ENCODE assay signal across 10 mouse cellular contexts in the genomic region with DNA sequence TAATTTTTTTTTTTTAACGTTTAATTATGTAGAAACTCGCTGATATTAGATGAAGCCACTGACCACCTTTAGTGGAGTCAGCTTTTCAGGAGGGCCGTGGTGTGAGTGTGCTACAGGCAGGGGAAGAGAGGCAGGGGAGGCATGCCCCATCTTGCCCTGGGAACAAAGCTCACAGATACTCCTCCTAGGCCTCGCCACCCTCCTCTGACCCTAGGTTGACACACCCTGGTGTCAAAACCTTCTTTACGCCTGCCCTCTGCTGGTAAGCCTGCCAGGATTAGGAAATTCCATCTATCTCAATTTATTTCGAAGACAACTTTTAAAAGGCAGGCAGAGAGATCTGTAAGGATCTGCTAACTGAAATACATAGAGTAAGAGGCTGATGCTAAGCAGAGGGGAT.
A peak's percentile ranks its signal among the peaks of the same experiment; 100 is the strongest.
DNase-seq lines count a peak whose midpoint lies in the region; ATAC-seq and TF ChIP-seq lines count a peak whose summit lies in the region.
"Had no signal": no experiment of that assay in that cellular context is flagged by ENCODE, and none has a peak within 500 bp of the region (broad histone marks: within the 10 kb centered on the region; RNA-seq: fewer than 3 reads in every experiment).

No protein-coding gene starts in this region.

- H3K27me3 ChIP-seq in midbrain, embryonic 14.5 days (ENCODE audit: control insufficient read depth, insufficient read depth, low read length) = no peaks in the 10 kb centered on the region
- H3K27me3 ChIP-seq in midbrain, embryonic 15.5 days (replicated peaks) = no peaks in the 10 kb centered on the region

- DNase-seq in gastrocnemius, adult 18-20 months (ENCODE audit: low spot score) = peak; percentile 29
- DNase-seq in gastrocnemius, postnatal 36 days = no peak
- DNase-seq in midbrain, embryonic 14.5 days = peak; percentile 71
- no peak for DNase-seq in heart, adult 8-10 months (ENCODE audit: low spot score)
- DNase-seq: right cerebral cortex, adult 18-20 months had no signal

- no peak overlapping the region for H3K9ac ChIP-seq in midbrain, embryonic 14.5 days (replicated peaks; ENCODE audit: low read length)
- no peak overlapping the region for H3K9ac ChIP-seq in midbrain, embryonic 15.5 days

- no peak overlapping the region for H3K4me2 ChIP-seq in midbrain, embryonic 14.5 days (ENCODE audit: low read length)
- no peak overlapping the region for H3K4me2 ChIP-seq in midbrain, embryonic 15.5 days

- peak; percentile 18; the same call in 1 of the 2 replicates for TF ChIP-seq CTCF in bone marrow, adult 2 months (IDR thresholded peaks at IDR 0.05; ENCODE audit: control insufficient read depth, insufficient read depth, low read length)

- no peak for ATAC-seq in midbrain, embryonic 14.5 days (ENCODE audit: low FRiP score, low TSS enrichment)
- ATAC-seq in midbrain, embryonic 15.5 days (replicated peaks) = no peak
- ATAC-seq in megakaryocyte-erythroid progenitor cell, adult 5-6 weeks (replicated peaks; ENCODE audit: low FRiP score, low TSS enrichment, poor library complexity, severe bottlenecking) = peak; percentile 54
- no peak for ATAC-seq in frontal cortex, adult (ENCODE audit: low TSS enrichment)

- no peak overlapping the region for H3K4me3 ChIP-seq in midbrain, embryonic 14.5 days (replicated peaks; ENCODE audit: low read depth, low read length)
- no peak overlapping the region for H3K4me3 ChIP-seq in midbrain, embryonic 15.5 days
- H3K4me3 ChIP-seq in bone marrow, adult 2 months (replicated peaks; ENCODE audit: control insufficient read depth, low read depth, low read length) = no peak overlapping the region
- H3K4me3 ChIP-seq: erythroblast, embryonic 14.5 days had no signal

- TF ChIP-seq POLR2A in bone marrow, adult 2 months (IDR thresholded peaks at IDR 0.05; ENCODE audit: borderline replicate concordance, control insufficient read depth, low read depth, low read length) = no peak

- no peaks in the 10 kb centered on the region for H3K9me3 ChIP-seq in midbrain, embryonic 14.5 days (ENCODE audit: control insufficient read depth, low read length)
- H3K9me3 ChIP-seq in midbrain, embryonic 15.5 days = no peaks in the 10 kb centered on the region

- no peaks in the 10 kb centered on the region for H3K4me1 ChIP-seq in midbrain, embryonic 14.5 days (ENCODE audit: control insufficient read depth, insufficient read depth, low read length)
- H3K4me1 ChIP-seq in midbrain, embryonic 15.5 days = peaks cover 5% of the 10 kb centered on the region; the same call in 1 of the 2 replicates
- peaks cover 3% of the 10 kb centered on the region; the same call in 1 of the 2 replicates for H3K4me1 ChIP-seq in bone marrow, adult 2 months (ENCODE audit: control insufficient read depth, insufficient read depth, low read length)

- WGBS in midbrain, embryonic 14.5 days = 34% methylated on average over 6 of the region's 6 CpGs
- WGBS in midbrain, embryonic 15.5 days = 40% methylated on average over 6 of the region's 6 CpGs
- 50% methylated on average over 6 of the region's 6 CpGs for WGBS in bone marrow, adult 2 months

- no peak overlapping the region for H3K27ac ChIP-seq in midbrain, embryonic 14.5 days (replicated peaks; ENCODE audit: low read depth, low read length)
- no peak overlapping the region for H3K27ac ChIP-seq in midbrain, embryonic 15.5 days
- no peak overlapping the region for H3K27ac ChIP-seq in bone marrow, adult 2 months (ENCODE audit: control insufficient read depth, insufficient read depth, low read depth, low read length, poor library complexity)

- H3K36me3 ChIP-seq in midbrain, embryonic 14.5 days (ENCODE audit: control insufficient read depth, insufficient read depth, low read length) = no peaks in the 10 kb centered on the region
- H3K36me3 ChIP-seq in midbrain, embryonic 15.5 days (replicated peaks) = no peaks in the 10 kb centered on the region

- intact Hi-C loops in gastrocnemius, postnatal 36 days (cut with DNase I) = no loop called here

Comparison
In these comparisons a context has a peak if more than half of its experiments do, and no peak if none do; other contexts are left out.
1. DNase-seq: peak in gastrocnemius, adult 18-20 months (single experiment) and midbrain, embryonic 14.5 days (single experiment); none in gastrocnemius, postnatal 36 days (0 of 2) and heart, adult 8-10 months (single experiment).